Mouse (Mus musculus) neutrophil, adult 5-6 weeks (primary cell): ENCODE measurements at regions not wholly inside any gene's neighbourhood (a gene's known extent, or its start where the extent isn't known, plus 50 kb on each side); places are given as distances from the start of the nearest gene placed in this dataset.
A peak's percentile ranks its signal among the peaks of the same experiment; 100 is the strongest.
"Not testable (repeated sequence)": the region's sequence is repeated elsewhere in the genome, so short reads cannot be mapped to it uniquely, and the experiment has no call there.

ENCODE experiments used
- ATAC-seq: fragments of 151-379, 151-347 bp; 2 replicates; pipeline ENCODE4 v1.8.0; 2017; ENCODE audit warnings: mild to moderate bottlenecking, moderate TSS enrichment; ENCODE audit not compliant: insufficient number of reproducible peaks, poor library complexity, low FRiP score, severe bottlenecking; ENCODE audit errors: extremely low read depth

DNA sequence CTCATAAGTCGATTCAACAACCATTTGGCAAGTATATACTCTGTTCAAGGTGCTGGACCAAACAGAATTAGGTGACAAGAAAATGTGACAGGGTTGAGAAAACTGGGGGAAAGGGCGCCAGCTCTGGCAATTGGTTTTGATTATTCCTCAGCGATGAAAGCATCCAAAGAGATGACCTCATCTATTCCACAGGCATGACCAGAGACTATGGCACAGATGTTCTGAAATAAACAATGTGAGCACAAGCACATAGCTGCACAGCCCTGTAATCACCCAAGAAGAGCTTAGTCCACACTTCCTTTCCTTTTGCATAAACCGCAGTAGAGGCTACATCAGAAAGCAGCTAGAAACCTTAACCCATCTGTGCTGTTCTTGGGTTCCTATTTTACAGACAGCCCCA lies 272.6 kb upstream of the Tmc3 start:
- ATAC-seq, result no peak

DNA sequence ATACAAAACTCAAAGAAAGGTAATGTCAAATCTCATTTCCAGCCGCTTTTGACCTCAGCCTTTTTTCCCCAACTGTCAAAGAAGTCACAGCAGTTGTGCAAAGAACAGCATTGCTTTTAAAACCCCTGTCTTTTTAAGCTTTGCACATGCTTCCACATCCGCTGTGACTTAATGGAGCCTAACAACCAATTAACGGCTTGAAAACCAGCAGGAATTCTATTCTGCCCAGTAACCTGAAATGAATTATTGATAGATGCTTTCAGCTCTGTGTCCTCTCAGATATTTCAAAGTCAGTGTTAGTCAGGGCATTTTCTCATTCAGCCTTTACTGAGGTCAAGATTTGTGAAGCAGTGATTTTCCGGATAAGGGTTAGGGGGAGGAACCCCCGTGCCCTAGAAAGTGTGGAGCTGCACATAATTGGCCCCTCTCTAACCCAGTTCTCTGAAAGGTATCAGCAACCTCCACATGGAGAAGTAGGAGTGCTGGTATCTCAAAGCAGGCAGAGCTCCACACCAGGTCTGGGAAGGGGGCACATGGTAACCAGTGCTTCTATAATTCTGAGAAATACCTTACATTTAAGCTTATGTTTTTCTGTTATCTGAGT lies 254.8 kb upstream of the Tmc3 start:
- no peak for ATAC-seq

DNA sequence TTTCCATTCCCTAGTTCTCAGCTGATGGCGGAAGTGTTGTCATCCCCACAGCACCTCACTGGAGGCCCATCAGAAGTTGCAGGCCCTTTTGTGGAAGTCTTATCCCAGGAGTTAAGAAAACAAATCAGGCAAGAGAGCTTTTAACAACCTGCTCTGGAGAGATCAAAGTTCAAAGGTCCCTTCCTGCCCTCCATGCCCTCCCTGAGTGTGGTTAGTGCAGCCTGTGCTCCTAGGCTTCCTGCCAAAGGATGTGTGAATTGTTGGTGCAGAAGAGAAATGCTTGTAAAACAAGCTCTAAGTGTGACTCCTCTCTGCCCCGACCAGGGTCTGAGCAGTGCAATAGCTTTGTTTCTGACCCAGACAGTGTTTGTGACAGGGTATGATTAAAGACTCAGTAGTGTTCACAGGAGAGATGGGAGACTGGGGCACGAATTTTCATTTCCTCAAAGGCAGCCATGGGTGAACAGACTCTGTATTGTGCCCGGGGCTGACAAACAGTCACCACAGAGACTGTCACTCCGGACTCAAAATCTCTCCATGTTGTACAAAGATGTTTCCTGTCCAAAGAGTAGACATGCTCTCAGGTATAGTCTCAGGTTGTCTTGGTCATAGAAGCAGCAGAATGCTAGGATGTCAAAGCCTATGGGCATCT lies 237.5 kb upstream of the Tmc3 start:
- ATAC-seq, result peak; percentile 64; the same call in 1 of the 2 replicates

DNA sequence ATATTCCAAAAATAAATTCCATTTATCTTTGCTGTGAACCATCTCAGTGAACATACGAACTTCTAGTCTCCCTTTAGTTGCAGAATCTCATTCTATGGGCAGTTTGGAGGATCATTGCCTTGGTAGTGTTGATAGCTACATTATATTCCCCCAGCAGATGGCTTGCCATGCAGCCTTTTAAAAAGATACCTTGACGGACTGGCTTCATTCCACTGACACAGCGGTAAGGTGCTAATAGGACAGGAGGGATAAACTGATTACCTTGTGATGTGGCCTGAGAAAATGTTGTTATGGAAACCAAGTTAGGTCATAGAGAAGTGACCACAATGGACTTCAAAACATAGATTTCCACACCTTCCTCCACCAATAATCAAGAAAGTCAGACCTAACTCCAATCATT lies 215.5 kb upstream of the Tmc3 start:
- ATAC-seq, result no peak

DNA sequence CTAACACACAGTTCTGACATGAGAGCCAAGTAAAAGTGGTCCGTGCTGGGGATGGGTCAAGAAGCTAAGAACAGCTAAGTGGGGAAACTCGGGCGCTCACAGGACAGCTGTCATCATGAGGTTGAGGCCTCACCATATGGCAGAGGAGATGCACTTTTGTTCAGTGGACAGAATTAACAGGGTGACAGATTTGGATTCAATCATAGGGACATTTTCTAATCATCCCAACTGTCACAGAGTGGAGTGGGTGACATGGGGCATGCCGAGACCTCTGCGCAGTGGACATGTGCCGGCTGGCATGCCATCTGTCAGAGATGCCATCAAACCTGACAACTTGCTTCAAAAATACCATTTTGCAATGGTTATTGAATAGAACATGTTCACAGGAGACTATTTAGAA lies 215.1 kb upstream of the Tmc3 start:
- ATAC-seq, result no peak

DNA sequence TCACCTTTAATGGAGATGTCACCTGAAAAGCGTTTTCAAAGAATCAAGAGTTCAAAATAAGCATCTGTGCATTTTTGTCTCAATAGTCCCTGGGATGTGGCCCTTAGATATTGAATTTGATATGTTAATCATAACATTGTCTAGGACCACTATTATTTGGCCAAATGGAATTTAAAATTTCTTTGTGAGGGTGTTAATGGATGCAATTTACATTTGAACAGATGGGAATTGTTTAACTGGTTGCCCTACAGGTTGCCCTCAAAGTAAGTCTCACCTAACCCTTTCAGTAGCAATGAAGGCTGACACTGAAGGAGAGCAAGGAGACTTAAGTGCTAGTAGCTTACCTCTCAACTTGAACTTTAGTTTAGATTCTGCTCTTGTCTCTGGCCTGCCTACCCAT lies 207.9 kb upstream of the Tmc3 start:
- no peak for ATAC-seq

DNA sequence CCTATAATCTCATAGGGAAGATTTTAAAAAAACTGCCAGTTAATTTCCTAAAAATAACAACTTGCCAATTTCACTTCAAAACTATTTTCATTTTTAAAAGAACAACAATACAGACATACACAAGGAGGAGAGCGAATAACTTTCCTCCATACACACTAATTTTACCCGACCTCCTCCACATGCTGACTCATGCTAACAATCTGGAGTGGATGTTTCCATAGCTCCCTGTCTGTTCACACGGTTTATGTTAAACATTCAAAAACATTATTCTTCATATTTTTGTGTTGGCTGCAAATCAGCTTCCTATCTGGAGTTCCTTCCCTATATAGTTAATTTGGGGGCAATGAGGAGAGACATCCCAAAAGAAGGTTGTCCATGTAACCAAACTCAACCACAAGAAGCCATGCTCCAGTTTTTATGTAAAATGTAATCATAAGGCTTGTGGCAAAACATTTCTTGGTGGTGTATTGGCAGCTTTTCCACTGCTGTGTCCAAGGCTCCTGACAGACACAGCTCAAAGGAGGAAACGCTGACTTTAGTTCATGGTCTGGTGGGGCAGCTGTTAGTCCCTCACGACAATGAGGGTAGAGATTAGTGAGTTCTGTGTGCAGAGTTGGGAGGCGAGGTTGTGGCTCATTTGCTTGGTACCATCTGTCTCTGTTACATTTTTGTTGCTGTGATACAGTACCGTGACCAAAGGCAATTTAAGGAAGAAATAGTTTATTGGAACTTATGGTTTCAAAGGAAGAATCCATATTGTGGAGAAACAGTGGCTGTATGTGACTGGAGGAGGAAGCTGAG lies 203.1 kb upstream of the Tmc3 start:
- ATAC-seq, result no peak

DNA sequence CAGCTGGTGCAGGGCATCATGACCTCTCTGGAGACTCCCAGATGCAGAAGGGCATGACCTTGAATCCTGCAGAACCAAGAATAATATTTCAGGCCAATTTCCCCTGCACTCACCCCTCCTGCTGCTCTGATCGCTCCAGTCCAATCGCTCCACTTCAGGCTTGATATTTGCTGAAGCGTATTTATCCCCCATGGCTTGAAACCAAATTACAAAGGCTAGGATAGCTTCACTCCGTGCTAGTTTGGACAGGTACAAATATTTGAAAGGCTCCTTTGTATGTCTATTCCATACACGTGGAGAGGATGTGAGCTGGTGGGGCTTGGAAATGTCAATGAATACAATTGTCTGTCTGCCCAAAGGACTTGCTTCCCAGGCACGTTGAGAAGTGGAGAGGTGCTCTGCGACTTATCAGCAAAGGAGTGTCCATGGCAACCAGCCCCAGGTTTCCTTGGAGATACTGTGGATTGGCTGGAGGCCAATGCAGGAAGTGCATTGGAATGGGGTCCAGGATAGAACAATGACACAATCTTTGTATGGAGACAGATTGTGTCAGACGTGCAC lies 201.8 kb upstream of the Tmc3 start:
- ATAC-seq, result no peak

DNA sequence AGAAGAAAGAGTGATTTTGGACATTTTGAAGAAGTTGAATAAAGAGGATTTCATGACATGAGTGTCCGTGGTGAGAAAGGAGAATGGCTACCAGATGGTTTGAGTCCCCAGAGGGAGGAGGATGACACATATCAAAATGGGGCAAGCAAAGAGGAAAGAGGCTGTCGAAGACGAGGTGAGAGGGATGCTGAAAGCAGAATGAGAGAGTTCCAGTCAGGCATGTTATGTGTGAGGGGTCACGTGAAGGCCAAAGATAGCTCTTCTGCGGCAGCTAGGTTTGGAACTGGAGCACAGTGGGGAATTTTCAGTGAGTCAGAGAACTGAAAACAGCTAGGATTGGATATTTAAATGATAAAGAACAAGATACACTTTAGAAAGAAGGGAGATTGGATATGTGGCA lies 193.3 kb upstream of the Tmc3 start:
- ATAC-seq, result no peak

DNA sequence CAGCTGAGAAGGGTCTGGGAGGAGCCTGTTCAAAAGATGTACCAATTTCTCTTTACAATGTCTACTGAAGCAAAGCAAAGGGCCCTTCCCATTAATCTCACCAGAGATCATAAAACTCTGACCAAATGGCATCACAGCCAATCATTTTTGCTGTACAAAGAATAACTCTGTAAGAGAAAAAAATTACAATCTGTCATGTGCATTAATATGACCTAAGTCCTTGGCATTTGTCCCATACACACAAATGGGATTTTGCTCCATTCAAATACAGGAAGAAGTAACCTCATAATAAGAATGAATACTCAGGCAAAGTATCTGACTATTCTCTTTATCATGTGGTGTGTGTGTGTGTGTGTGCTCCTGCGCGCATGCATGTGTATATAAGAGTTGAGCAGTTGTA lies 192.5 kb upstream of the Tmc3 start:
- no peak for ATAC-seq

DNA sequence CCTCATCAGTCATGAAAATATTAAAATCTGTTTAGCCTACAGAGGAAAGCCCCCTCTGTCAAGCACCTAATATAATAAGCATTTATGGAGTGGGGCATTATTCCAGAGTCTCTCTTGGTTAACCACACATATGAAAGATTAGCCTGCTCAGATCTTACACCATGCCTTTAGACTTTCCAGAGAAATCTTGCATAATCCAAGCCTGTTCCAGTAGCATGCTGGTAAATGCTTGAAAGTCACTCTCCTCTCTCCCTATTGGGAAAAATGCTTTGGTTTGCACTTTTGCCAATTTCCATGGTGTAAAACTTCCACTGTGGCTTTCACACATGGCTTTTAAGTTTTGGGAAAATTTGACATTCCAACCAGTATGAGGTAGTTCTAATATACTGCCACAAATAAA lies 192.1 kb upstream of the Tmc3 start:
- no peak for ATAC-seq

DNA sequence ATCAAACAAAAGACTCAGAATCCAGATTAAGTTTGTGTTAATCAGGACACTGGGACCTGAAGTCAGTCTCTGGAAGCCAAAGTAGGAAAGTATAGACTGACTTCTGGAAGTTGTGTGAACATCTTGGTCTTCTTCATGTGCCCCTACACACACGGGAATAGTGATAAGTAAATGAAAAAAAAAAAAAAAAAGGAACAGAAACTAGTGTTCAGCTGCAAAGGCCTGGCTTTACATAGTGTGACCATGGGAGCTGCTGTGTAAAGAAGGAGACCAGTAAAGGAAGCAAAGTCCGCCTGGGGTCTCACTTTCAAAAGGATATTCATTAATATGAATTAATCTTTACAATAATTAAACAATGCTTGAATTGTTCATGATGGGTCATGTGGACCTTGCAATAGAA lies 190.6 kb upstream of the Tmc3 start:
- no peak for ATAC-seq

DNA sequence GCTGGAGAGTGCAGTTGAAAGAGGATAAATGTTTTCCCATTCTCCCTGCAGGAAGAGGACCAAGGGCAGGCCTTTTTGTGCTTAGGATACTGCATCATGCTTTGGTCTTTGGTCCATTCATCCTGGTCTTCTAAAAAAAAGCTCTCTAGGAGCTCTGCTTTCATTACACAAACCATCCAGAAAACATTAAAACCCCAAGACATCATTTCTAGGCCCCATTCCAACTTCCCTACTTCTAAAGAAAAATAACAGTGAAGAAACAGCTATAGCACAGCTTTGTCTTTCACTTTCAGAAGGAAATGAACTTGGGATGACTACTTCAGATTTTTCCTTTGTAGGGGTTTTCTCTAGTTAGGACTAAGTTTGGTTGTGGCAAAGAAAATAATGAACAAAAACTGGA lies 185.1 kb upstream of the Tmc3 start:
- ATAC-seq, result no peak

DNA sequence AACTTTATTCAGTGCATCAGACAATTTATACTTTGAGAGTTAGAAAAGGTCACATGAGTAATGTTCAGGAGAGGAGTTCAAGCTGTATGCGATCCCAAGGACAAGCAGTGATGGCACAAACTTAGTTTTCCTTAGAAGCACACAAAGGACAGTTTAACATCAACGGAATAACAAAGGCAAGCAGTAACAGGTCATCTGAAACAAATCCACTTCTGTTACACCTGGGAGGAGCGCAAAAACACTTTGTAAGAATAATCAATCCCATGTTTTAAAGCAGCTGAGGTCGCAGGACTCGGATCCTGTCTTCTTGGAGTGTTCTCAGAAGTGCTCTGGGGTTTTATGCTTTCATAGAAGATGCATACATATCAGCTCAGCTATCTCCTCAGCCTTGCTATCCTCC lies 183.7 kb upstream of the Tmc3 start:
- ATAC-seq, result no peak

DNA sequence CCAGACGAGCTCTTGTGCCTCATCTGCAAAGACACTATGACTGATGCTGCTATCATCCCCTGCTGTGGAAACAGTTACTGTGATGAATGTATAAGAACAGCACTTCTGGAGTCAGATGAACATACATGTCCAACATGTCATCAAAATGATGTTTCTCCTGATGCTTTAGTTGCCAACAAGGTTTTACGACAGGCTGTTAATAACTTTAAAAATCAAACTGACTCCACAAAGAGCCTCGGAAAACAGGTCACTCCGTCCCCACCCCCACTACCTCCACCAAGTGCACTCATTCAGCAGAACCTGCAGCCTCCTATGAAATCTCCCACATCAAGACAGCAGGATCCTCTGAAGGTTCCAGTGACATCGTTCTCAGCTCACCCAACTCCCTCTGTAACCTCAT lies 172.0 kb upstream of the Tmc3 start:
- not testable (repeated sequence) for ATAC-seq

DNA sequence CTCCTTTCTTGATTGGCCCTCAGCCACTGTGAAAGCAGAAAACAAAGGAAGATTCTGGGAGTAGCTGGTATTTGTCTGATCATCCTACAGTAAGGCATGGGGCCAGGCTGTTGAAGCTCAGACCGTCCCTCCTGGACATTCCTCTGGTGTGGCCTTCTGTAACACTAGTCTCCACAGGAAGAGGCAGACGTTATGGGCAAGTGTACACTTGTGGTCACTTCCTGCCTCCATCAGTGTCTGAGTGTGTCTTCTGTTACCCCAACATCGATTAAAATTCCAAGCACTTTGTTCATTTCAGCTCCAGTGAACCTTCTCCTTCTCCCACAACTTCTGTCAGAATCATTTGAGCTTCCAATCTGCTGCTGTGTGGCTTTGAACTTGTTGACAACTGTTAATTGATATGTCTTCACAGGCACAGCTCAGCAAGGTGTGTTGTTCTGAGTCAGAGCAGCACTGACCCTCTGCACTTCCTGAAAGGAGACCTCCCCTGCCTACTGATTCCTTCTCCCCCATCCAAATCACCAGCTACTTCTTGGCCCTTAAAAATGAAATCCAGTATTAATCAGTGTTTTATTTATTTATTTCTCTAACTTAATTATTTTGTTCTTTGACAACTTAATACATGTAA lies 154.7 kb upstream of the Tmc3 start:
- no peak for ATAC-seq

DNA sequence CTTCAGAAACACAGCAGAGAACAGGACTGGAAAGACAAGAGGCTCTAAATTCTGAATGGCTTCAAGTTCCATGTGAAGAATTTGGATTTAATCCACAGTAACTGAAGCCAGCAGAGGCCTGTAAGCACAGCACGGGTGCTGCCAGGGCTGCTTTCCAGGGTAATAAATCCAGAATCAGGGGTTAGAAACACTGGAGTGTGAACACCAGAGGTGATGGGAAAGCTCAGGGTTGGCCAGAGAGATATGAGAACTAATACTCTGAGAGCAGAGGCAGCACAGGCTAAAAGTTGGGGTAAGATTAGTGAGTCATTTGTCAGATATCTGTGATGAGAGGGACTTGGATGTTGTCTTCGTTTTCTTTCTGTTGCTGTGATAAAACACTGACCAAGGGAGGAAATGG lies 153.6 kb upstream of the Tmc3 start:
- no peak for ATAC-seq

DNA sequence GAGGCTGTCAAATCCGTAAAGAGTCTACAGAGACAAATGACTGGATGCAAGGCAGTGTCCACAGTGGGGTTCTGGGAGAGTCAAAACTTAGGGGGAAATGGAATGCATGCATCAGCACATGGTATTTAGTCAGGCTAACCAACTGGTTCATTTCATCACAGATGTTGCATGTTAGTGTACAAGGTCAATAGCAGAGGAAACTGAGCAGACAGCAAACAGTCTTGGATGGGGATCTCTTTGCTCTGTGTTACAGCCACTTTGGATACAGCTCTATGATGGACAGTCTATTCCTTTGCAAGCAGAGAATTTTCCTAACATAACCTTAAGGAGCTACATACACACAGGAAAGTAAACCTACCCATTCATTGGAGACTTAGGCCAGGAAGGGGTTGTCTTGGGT lies 151.9 kb upstream of the Tmc3 start:
- ATAC-seq, result no peak

DNA sequence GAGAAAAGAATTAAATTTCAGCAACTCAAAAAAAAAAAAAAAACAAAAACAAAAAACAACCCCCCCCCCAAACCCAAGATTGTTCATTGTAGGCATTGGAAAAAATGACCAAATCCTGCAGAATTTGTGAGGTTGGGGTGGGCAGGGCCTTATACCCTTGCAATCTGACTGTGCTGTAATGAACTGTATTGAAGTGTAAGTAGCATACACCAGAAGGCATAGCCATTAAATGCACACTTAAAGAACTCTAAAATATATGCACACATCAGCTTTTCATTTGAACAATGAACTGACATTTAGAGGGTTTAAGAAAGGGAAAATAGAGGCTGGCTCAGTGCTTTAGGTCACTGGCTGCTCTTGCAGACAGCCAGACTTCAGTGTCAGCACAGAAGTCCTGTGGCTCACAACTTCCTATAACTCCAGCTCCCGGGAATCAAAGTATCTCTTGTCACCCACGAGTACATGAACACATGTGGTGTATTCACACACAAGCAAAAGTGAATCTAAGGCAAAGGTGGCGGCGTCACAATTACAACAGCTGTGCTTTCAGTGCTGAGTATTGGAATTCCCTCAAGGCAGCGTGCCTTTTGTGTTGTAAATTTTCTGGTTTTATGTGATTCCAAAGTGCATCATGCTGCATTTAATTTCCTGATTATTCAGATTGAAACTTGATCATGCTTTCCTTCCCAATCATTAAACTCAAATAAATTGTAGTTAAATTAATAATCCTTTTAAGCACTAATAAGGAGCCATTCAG lies 150.6 kb upstream of the Tmc3 start:
- no peak for ATAC-seq
